ENCODE assay signal across 21 mouse cellular contexts in genomic region chr1:89593219-89593618, GRCm38 (mm10).
DNase-seq lines count a peak whose midpoint lies in the region; ATAC-seq lines count a peak whose summit lies in the region.
"Had no signal": no experiment of that assay in that cellular context is flagged by ENCODE, and none has a peak within 500 bp of the region (broad histone marks: within the 10 kb centered on the region; RNA-seq: fewer than 3 reads in every experiment).

No protein-coding gene starts in this region.

- no peak overlapping the region for H3K9ac ChIP-seq in heart, embryonic 16.5 days (ENCODE audit: low read length)
- H3K9ac ChIP-seq in stomach, embryonic 14.5 days (replicated peaks; ENCODE audit: low read depth, low read length), result no peak overlapping the region
- H3K9ac ChIP-seq in stomach, embryonic 15.5 days, result no peak overlapping the region
- H3K9ac ChIP-seq in forebrain, embryonic 15.5 days (replicated peaks), result no peak overlapping the region
- H3K9ac ChIP-seq: embryonic facial prominence, embryonic 12.5 days; embryonic facial prominence, embryonic 15.5 days; hindbrain, embryonic 12.5 days; hindbrain, embryonic 15.5 days had no signal

- H3K4me2 ChIP-seq in heart, embryonic 16.5 days (ENCODE audit: low read depth, low read length), result no peak overlapping the region
- H3K4me2 ChIP-seq in stomach, embryonic 14.5 days (replicated peaks; ENCODE audit: low read depth, low read length), result no peak overlapping the region
- H3K4me2 ChIP-seq in stomach, embryonic 15.5 days, result no peak overlapping the region
- H3K4me2 ChIP-seq in forebrain, embryonic 15.5 days (replicated peaks), result no peak overlapping the region
- H3K4me2 ChIP-seq: embryonic facial prominence, embryonic 12.5 days; embryonic facial prominence, embryonic 15.5 days; hindbrain, embryonic 12.5 days; hindbrain, embryonic 15.5 days had no signal

- H3K4me3 ChIP-seq in heart, embryonic 16.5 days (ENCODE audit: low read length), result no peak overlapping the region
- no peak overlapping the region for H3K4me3 ChIP-seq in stomach, embryonic 14.5 days (ENCODE audit: low read depth, low read length)
- no peak overlapping the region for H3K4me3 ChIP-seq in stomach, embryonic 15.5 days (replicated peaks)
- H3K4me3 ChIP-seq in forebrain, embryonic 15.5 days, result no peak overlapping the region
- H3K4me3 ChIP-seq: embryonic facial prominence, embryonic 12.5 days; embryonic facial prominence, embryonic 15.5 days; hindbrain, embryonic 12.5 days; hindbrain, embryonic 15.5 days had no signal

- H3K27ac ChIP-seq in heart, embryonic 16.5 days (ENCODE audit: low read length), result peak overlapping the region; percentile 19; the same call in 1 of the 2 replicates
- no peak overlapping the region for H3K27ac ChIP-seq in stomach, embryonic 14.5 days (ENCODE audit: low read length)
- H3K27ac ChIP-seq in stomach, embryonic 15.5 days, result no peak overlapping the region
- H3K27ac ChIP-seq in forebrain, embryonic 15.5 days (replicated peaks), result no peak overlapping the region
- H3K27ac ChIP-seq: embryonic facial prominence, embryonic 12.5 days; embryonic facial prominence, embryonic 15.5 days; hindbrain, embryonic 12.5 days; hindbrain, embryonic 15.5 days had no signal

- H3K27me3 ChIP-seq in heart, embryonic 16.5 days (ENCODE audit: control insufficient read depth, insufficient read depth, low read length), result no peaks in the 10 kb centered on the region
- H3K27me3 ChIP-seq in stomach, embryonic 14.5 days (ENCODE audit: control insufficient read depth, insufficient read depth, low read length), result no peaks in the 10 kb centered on the region
- no peaks in the 10 kb centered on the region for H3K27me3 ChIP-seq in stomach, embryonic 15.5 days (replicated peaks)
- no peaks in the 10 kb centered on the region for H3K27me3 ChIP-seq in forebrain, embryonic 15.5 days
- H3K27me3 ChIP-seq: embryonic facial prominence, embryonic 12.5 days; embryonic facial prominence, embryonic 15.5 days; hindbrain, embryonic 12.5 days; hindbrain, embryonic 15.5 days had no signal

- DNase-seq in heart, postnatal 4 days, result no peak
- DNase-seq in thymus, postnatal 14 days, result no peak
- DNase-seq: adrenal gland, adult 2 months; adrenal gland, postnatal 14 days; cerebellum, adult 11 months; cerebellum, adult 2 months; cerebellum, adult 9-11 months; cerebellum, postnatal 25 days; gastrocnemius, postnatal 14 days; heart, adult 11 months; heart, postnatal 14 days had no signal

- peaks cover 31% of the 10 kb centered on the region for H3K4me1 ChIP-seq in heart, embryonic 16.5 days (ENCODE audit: control insufficient read depth, insufficient read depth, low read length)
- no peaks in the 10 kb centered on the region for H3K4me1 ChIP-seq in stomach, embryonic 14.5 days (ENCODE audit: control insufficient read depth, insufficient read depth, low read length)
- H3K4me1 ChIP-seq in stomach, embryonic 15.5 days, result no peaks in the 10 kb centered on the region; the same call in 1 of the 2 replicates
- peaks cover 2% of the 10 kb centered on the region; the same call in 1 of the 2 replicates for H3K4me1 ChIP-seq in forebrain, embryonic 15.5 days
- H3K4me1 ChIP-seq: embryonic facial prominence, embryonic 12.5 days had no signal

- H3K36me3 ChIP-seq in heart, embryonic 16.5 days (ENCODE audit: control insufficient read depth, insufficient read depth), result peaks cover 2% of the 10 kb centered on the region; the same call in 1 of the 2 replicates
- H3K36me3 ChIP-seq in stomach, embryonic 14.5 days (ENCODE audit: control insufficient read depth, insufficient read depth, low read length), result no peaks in the 10 kb centered on the region
- no peaks in the 10 kb centered on the region for H3K36me3 ChIP-seq in stomach, embryonic 15.5 days
- H3K36me3 ChIP-seq in forebrain, embryonic 15.5 days, result peaks cover 8% of the 10 kb centered on the region; the same call in 1 of the 2 replicates

- peaks cover 8% of the 10 kb centered on the region for H3K9me3 ChIP-seq in heart, embryonic 16.5 days (replicated peaks; ENCODE audit: control insufficient read depth, low read length)
- H3K9me3 ChIP-seq in stomach, embryonic 14.5 days (ENCODE audit: control insufficient read depth, low read depth, low read length), result peaks cover 8% of the 10 kb centered on the region; the same call in 1 of the 2 replicates
- H3K9me3 ChIP-seq in stomach, embryonic 15.5 days, result no peaks in the 10 kb centered on the region
- 0 out of 2 replicates have a peak, but pooled peaks cover 4% of the 10 kb centered on the region for H3K9me3 ChIP-seq in forebrain, embryonic 15.5 days
- H3K9me3 ChIP-seq: embryonic facial prominence, embryonic 12.5 days; embryonic facial prominence, embryonic 15.5 days; hindbrain, embryonic 15.5 days had no signal

- WGBS in heart, embryonic 16.5 days, result 65% methylated on average over 4 of the region's 4 CpGs
- 73% methylated on average over 4 of the region's 4 CpGs for WGBS in stomach, embryonic 14.5 days
- 68% methylated on average over 4 of the region's 4 CpGs for WGBS in stomach, embryonic 15.5 days
- WGBS in forebrain, embryonic 15.5 days, result 87% methylated on average over 4 of the region's 4 CpGs

- no peak for ATAC-seq in heart, embryonic 16.5 days (replicated peaks; ENCODE audit: extremely low read depth, insufficient read depth, low FRiP score)
- peak; percentile 42; the same call in 1 of the 2 replicates for ATAC-seq in stomach, embryonic 14.5 days (ENCODE audit: insufficient number of reproducible peaks, insufficient read depth, low FRiP score, low read depth)
- peak; percentile 70 for ATAC-seq in stomach, embryonic 15.5 days (ENCODE audit: insufficient read depth, low FRiP score, low read depth)
- ATAC-seq in forebrain, embryonic 15.5 days (replicated peaks), result no peak
- ATAC-seq: CD4-positive, CD25-positive, alpha-beta regulatory T cell, adult 4 months; forebrain, embryonic 14.5 days had no signal

Comparison
In these comparisons a context has a peak if more than half of its experiments do, and no peak if none do; other contexts are left out.
1. ATAC-seq: peak in stomach, embryonic 14.5 days (single experiment) and stomach, embryonic 15.5 days (single experiment); none in heart, embryonic 16.5 days (single experiment) and forebrain, embryonic 15.5 days (single experiment).